Mouse (Mus musculus) thymus, postnatal 25 days (tissue): ENCODE data around the gene Gm26602.
"Not testable (repeated sequence)": the region's sequence is repeated elsewhere in the genome, so short reads cannot be mapped to it uniquely, and the experiment has no call there.

Source experiments
- DNase-seq: peaks from one replicate; pipeline ENCODE4 v3.0.0; 2022

The Gm26602 gene

GRCm38 (mm10) chr10:79934272-79934721 lies 23.6 kb downstream of the Gm26602 start:
- DNase-seq, result no peak

- no peak for DNase-seq
Observed at GRCm38 (mm10) chr10:79934794-79935569, 24.3 kb downstream of the Gm26602 start.

GRCm38 (mm10) chr10:79936284-79936910 lies 25.7 kb downstream of the Gm26602 start:
- DNase-seq, result no peak

- DNase-seq, result peak; percentile 66
Observed at GRCm38 (mm10) chr10:79936911-79937441, 26.3 kb downstream of the Gm26602 start.

GRCm38 (mm10) chr10:79937775-79938526 lies 27.3 kb downstream of the Gm26602 start:
- DNase-seq, result no peak

- no peak for DNase-seq
Observed at GRCm38 (mm10) chr10:79940749-79941148, 30.1 kb downstream of the Gm26602 start.

- no peak for DNase-seq
Observed at GRCm38 (mm10) chr10:79942988-79943387, 32.3 kb downstream of the Gm26602 start.

- DNase-seq, result no peak
Observed at GRCm38 (mm10) chr10:79943471-79943901, 32.8 kb downstream of the Gm26602 start.

GRCm38 (mm10) chr10:79945507-79946234 lies 35.0 kb downstream of the Gm26602 start:
- DNase-seq, result no peak

GRCm38 (mm10) chr10:79946752-79947322 lies 36.2 kb downstream of the Gm26602 start:
- no peak for DNase-seq

- DNase-seq, result no peak
Observed at GRCm38 (mm10) chr10:79947502-79947901, 36.8 kb downstream of the Gm26602 start.

- DNase-seq, result no peak
Observed at GRCm38 (mm10) chr10:79949873-79950272, 39.2 kb downstream of the Gm26602 start.

GRCm38 (mm10) chr10:79950661-79951060 lies 40.0 kb downstream of the Gm26602 start:
- no peak for DNase-seq

GRCm38 (mm10) chr10:79953946-79954345 lies 43.3 kb downstream of the Gm26602 start:
- peak; percentile 61 for DNase-seq

GRCm38 (mm10) chr10:79955691-79956090 lies 45.0 kb downstream of the Gm26602 start:
- DNase-seq, result no peak

- DNase-seq, result no peak
Observed at GRCm38 (mm10) chr10:79956643-79957154, 46.0 kb downstream of the Gm26602 start.

- peak; percentile 88 for DNase-seq
Observed at GRCm38 (mm10) chr10:79958140-79958816, 47.6 kb downstream of the Gm26602 start.

GRCm38 (mm10) chr10:79959412-79959811 lies 48.8 kb downstream of the Gm26602 start:
- not testable (repeated sequence) for DNase-seq

- DNase-seq, result peak; percentile 100
Observed at GRCm38 (mm10) chr10:79959847-79960601, 49.4 kb downstream of the Gm26602 start, which contains the start of gene Wdr18. Gene Wdr18, plus strand, starts transcription at chr10:79960152.
